Mouse (Mus musculus) cerebellum, postnatal 25 days (tissue): ENCODE measurements around the gene Gcnt3.

Experiments
- DNase-seq, 2 experiments: peaks; one replicate each; pipeline ENCODE4 v3.0.0; 2021; ENCODE audit warnings: mixed read lengths in 2 of 2

Gene Gcnt3

GRCm38 (mm10) chr9:69999318-69999717, 38.6 kb downstream of the Gcnt3 start:
- no peak for DNase-seq

GRCm38 (mm10) chr9:69994547-69994946, 43.3 kb downstream of the Gcnt3 start:
- DNase-seq: no peak

GRCm38 (mm10) chr9:69993479-69993878, 44.4 kb downstream of the Gcnt3 start:
- DNase-seq: no peak

GRCm38 (mm10) chr9:69992841-69993277, 45.0 kb downstream of the Gcnt3 start:
- DNase-seq: no peak

GRCm38 (mm10) chr9:69990346-69990745, 47.5 kb downstream of the Gcnt3 start:
- DNase-seq: no peak

GRCm38 (mm10) chr9:69989303-69990121, 48.4 kb downstream of the Gcnt3 start, which contains the start of gene Bnip2:
Gene Bnip2, plus strand, starts transcription at chr9:69989466.
- DNase-seq: peak; percentile 98 to 99

- DNase-seq: no peak
These were observed 49.1 kb downstream of the Gcnt3 start for GRCm38 (mm10) chr9:69988706-69989302.

GRCm38 (mm10) chr9:69987579-69987978, 50.3 kb downstream of the Gcnt3 start:
- DNase-seq: peak; percentile 44 to 70

- DNase-seq: no peak
These were observed 51.3 kb downstream of the Gcnt3 start for GRCm38 (mm10) chr9:69986571-69986970.

- DNase-seq: no peak
These were observed 51.8 kb downstream of the Gcnt3 start for GRCm38 (mm10) chr9:69986063-69986462.

GRCm38 (mm10) chr9:69985526-69985925, 52.4 kb downstream of the Gcnt3 start:
- DNase-seq: no peak
